Mouse (Mus musculus) hindbrain, embryonic 13.5 days (tissue): ENCODE results near the gene D430041D05Rik. TPM values are rescaled to one million over a fixed set of nuclear protein-coding genes. Genes with fewer than 3 reads are reported as not detected.

ENCODE experiments used
- ATAC-seq: fragments of 200-750 bp; cut with Nextera tagmentation; 2 replicates; pipeline ENCODE4 v1.8.0; 2017; ENCODE audit warnings: moderate TSS enrichment; ENCODE audit not compliant: low FRiP score
- H3K27ac ChIP-seq: fragments of 300-500 bp; sonication (generic); 2 replicates; pipeline ENCODE4 v1.5.1; 2015; ENCODE audit warnings: inconsistent platforms, mild to moderate bottlenecking, moderate library complexity
- H3K27me3 ChIP-seq: fragments of 300-500 bp; sonication (generic); 2 replicates; pipeline ENCODE4 v1.6.1; 2015; ENCODE audit warnings: mild to moderate bottlenecking, inconsistent platforms
- H3K36me3 ChIP-seq: fragments of 300-500 bp; sonication (generic); 2 replicates; pipeline ENCODE4 v1.6.1; 2015; ENCODE audit warnings: mild to moderate bottlenecking, inconsistent platforms
- H3K4me1 ChIP-seq: fragments of 300-500 bp; sonication (generic); replicated peaks from 2 replicates; pipeline ENCODE4 v1.6.1; 2015; ENCODE audit warnings: inconsistent platforms
- H3K4me2 ChIP-seq: fragments of 300-500 bp; sonication (generic); 2 replicates; pipeline ENCODE4 v1.6.1; 2015; ENCODE audit warnings: inconsistent platforms, mild to moderate bottlenecking, moderate library complexity
- H3K4me3 ChIP-seq: fragments of 300-500 bp; sonication (generic); 2 replicates; pipeline ENCODE4 v1.5.1; 2015; ENCODE audit warnings: mild to moderate bottlenecking, inconsistent platforms
- H3K9ac ChIP-seq: fragments of 300-500 bp; sonication (generic); 2 replicates; pipeline ENCODE4 v1.6.1; 2015; ENCODE audit warnings: mild to moderate bottlenecking, inconsistent platforms
- H3K9me3 ChIP-seq: fragments of 300-500 bp; sonication (generic); 2 replicates; pipeline ENCODE4 v1.6.1; 2016; ENCODE audit warnings: inconsistent platforms
- WGBS: fragments of 180-500 bp; shearing (Covaris S2); methylation state at CpG from one replicate; pipeline ENCODE4 v1.1.7; 2015; 5-methylcytosine and 5-hydroxymethylcytosine counted together
- polyA plus RNA-seq: library from polyadenylated mRNA; unstranded; fragments of >200 nt; fragmentation: Nextera tagmentation; extraction: Ambion mirVana; gene quantifications from 2 replicates; pipeline ENCODE4 v1.2.1, GENCODE M21; 2015

Gene D430041D05Rik
- polyA plus RNA-seq, 1 experiment from 2014 or later, result 6.8 TPM

DNA sequence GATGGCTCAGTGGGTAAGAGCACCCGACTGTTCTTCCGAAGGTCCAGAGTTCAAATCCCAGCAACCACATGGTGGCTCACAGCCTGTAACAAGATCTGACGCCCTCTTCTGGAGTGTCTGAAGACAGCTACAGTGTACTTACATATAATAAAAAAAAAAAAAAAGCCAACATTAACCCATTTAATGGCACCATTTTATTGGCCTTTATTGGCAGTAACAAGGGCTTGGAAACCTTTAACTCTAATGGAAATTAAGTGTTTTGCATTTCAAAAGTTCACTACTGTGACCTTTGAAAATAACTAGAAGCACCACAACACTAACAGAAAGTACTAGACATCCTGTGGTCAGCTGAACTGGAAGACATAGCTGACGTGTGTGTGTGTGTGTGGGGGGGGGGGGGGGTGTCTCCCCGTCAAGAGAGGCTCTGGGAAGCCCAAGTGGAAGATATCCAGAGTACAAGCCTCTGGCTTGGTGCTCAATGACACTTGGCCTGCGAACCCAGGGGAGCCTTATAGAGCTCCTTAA, 39.1 kb downstream of the D430041D05Rik start:
- Histone ChIP-seq H3K4me2 (no peak overlapping the region), H3K27me3 (no peaks in the 10 kb centered on the region), H3K9me3 (no peaks in the 10 kb centered on the region), H3K9ac (no peak overlapping the region), H3K4me3 (no peak overlapping the region), H3K4me1 (peaks cover 19% of the 10 kb centered on the region), H3K36me3 (no peaks in the 10 kb centered on the region), H3K27ac (no peak overlapping the region)
- no peak for ATAC-seq
- WGBS, result 64% methylated on average over 6 of the region's 6 CpGs

DNA sequence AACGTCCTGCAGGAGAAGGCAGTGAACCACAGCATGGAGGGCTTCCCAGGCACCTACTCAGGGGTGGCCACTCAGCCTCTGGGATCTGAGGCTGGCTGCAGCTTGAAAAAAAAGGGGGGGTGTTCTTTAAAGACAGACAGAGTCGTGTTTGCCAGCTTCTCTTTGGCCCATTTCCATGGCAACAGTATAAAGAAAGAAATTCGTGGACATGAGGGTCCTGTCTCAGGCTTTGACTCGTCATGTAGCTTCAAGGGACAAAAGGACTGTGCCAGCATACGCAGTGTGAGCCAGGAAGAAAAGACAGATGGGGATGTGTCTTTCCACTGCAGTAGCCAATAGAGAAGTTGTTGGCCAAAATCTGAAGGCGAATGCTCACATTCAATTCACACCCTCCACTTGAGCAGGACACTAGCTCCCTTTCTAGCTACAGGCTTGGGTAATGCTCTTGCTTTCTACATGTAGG, 42.9 kb downstream of the D430041D05Rik start:
- Histone ChIP-seq H3K27ac (peak overlapping the region; percentile 25; the same call in 1 of the 2 replicates), H3K36me3 (no peaks in the 10 kb centered on the region), H3K4me1 (peaks cover 19% of the 10 kb centered on the region), H3K27me3 (no peaks in the 10 kb centered on the region), H3K4me2 (no peak overlapping the region), H3K9ac (no peak overlapping the region), H3K4me3 (no peak overlapping the region), H3K9me3 (no peaks in the 10 kb centered on the region)
- WGBS, result 9% methylated on average over 6 of the region's 6 CpGs
- ATAC-seq, result peak; percentile 91

DNA sequence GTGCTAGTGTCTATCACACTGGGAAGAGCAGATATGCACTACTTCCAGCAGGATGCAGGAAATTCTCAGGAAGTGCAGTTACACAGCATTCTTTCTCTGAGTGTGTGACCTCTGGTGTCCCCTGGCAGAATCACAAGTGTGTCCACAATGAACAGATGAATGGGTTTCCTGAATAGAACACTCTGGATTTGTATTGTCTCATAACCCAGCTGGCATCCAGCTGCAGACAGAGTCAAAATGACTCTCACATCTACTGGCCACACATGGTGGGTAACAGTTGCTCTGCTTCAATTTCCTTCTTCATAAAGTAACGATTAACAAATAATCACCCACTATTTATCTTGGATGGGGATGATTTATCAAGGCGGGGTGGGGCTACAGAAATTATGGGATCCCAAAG, 43.5 kb downstream of the D430041D05Rik start:
- ATAC-seq, result no peak
- WGBS, result 72% methylated on average over 2 of the region's 2 CpGs
- H3K27ac ChIP-seq, result 0 out of 2 replicates have a peak overlapping the region, but pooled peaks have one; percentile 25

DNA sequence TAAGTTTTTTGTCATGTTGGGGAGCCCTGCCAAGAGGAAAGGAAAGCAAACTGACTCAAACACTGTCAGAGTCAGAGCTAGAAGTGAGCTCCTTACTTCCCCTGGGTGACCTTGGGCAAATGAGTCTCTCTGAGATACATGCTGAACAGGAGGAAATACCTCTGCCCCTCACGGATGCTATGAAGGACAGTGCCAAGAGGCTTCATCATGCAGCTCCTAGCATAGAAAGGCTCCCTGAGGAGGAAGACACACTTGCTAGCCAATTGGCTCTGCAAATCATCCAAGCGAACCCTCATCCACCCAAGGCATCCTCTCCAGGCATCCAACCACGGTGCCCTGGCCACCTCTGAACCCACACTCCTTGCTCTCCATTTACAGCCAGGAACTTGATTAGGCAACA, 51.5 kb downstream of the D430041D05Rik start:
- Histone ChIP-seq H3K9ac (no peak overlapping the region), H3K4me1 (no peaks in the 10 kb centered on the region), H3K4me2 (no peak overlapping the region), H3K36me3 (no peaks in the 10 kb centered on the region), H3K27me3 (no peaks in the 10 kb centered on the region), H3K4me3 (no peak overlapping the region), H3K9me3 (no peaks in the 10 kb centered on the region), H3K27ac (no peak overlapping the region)
- ATAC-seq, result no peak
- 81% methylated on average over 3 of the region's 3 CpGs for WGBS

More for the DNA sequence above, 43.5 kb downstream of the D430041D05Rik start:
- Histone ChIP-seq H3K36me3 (no peaks in the 10 kb centered on the region), H3K4me3 (no peak overlapping the region), H3K9ac (no peak overlapping the region), H3K27me3 (no peaks in the 10 kb centered on the region), H3K4me1 (peaks cover 19% of the 10 kb centered on the region), H3K4me2 (no peak overlapping the region), H3K9me3 (no peaks in the 10 kb centered on the region)

DNA sequence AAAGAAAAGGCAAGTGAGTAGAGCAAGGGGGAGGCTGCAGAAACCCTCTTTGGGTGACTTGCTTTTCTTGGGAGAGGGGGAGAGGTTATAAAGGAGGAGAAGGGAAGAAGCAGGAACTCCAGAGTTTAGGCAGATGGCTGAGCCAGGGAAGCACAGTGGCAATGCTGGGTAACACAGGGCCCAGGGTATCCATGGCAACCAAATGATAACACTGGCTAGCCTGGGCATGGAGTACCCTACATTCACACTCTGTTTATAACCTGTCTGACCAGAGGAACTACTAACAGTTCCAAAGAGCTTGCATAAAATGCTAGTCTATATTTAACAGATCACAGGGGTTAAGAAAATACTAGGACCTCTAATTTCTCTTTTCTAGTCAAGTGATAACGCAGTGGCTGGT, 51.9 kb downstream of the D430041D05Rik start:
- no peaks in the 10 kb centered on the region for H3K36me3 ChIP-seq
- ATAC-seq, result peak; percentile 40; the same call in 1 of the 2 replicates
- H3K27ac ChIP-seq, result no peak overlapping the region
- no peaks in the 10 kb centered on the region for H3K27me3 ChIP-seq
- no peak overlapping the region for H3K4me3 ChIP-seq
- no peak overlapping the region for H3K9ac ChIP-seq
- no peaks in the 10 kb centered on the region for H3K9me3 ChIP-seq
- H3K4me1 ChIP-seq, result no peaks in the 10 kb centered on the region
- H3K4me2 ChIP-seq, result no peak overlapping the region
- 84% methylated on average over 1 of the region's 1 CpGs for WGBS

DNA sequence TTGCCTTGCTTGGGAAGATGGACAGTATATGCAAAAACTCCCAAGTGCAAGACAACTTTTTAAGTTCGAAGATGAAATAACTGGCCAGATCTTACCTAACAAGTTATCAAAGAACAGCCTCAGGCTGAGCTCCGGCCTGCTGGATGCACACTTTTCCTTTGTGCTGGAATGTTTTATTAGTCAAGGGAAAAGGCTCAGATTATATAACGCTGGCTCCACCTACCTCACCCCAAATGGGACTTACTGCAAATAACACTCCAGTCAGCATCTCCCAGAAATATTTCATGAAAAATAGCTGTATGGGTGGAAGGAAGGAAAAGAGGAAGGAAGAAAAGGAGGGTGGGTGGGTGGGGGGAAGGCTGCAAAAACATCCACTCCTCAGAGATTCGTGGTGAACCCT, 54.3 kb downstream of the D430041D05Rik start:
- Histone ChIP-seq H3K27ac (no peak overlapping the region), H3K9me3 (no peaks in the 10 kb centered on the region), H3K4me1 (no peaks in the 10 kb centered on the region), H3K4me2 (no peak overlapping the region), H3K27me3 (no peaks in the 10 kb centered on the region), H3K36me3 (no peaks in the 10 kb centered on the region), H3K9ac (no peak overlapping the region), H3K4me3 (no peak overlapping the region)
- 84% methylated on average over 4 of the region's 4 CpGs for WGBS
- no peak for ATAC-seq

DNA sequence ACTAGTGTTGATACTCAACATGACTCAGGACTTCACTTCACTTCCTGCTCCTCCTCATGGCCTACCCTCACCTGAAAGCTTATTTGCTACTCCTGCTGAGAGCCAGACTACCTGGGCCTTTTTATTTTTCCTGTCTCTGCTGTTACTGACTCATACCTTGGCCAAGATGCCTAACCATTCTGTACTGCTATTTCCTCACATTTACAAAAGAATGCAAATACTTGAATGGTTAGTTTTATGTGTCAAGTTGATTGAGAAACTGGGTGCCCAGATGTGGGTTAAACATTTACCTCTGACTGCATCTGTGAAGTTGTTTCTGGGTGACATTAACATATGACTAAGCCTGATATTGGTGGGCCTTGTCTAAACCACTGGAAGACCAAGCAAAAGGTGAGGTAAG, 56.7 kb downstream of the D430041D05Rik start:
- no peaks in the 10 kb centered on the region for H3K4me1 ChIP-seq
- no peaks in the 10 kb centered on the region for H3K36me3 ChIP-seq
- no peak overlapping the region for H3K9ac ChIP-seq
- H3K4me2 ChIP-seq, result no peak overlapping the region
- H3K9me3 ChIP-seq, result no peaks in the 10 kb centered on the region
- H3K4me3 ChIP-seq, result no peak overlapping the region
- no peak overlapping the region for H3K27ac ChIP-seq
- no peaks in the 10 kb centered on the region for H3K27me3 ChIP-seq
- no peak for ATAC-seq

DNA sequence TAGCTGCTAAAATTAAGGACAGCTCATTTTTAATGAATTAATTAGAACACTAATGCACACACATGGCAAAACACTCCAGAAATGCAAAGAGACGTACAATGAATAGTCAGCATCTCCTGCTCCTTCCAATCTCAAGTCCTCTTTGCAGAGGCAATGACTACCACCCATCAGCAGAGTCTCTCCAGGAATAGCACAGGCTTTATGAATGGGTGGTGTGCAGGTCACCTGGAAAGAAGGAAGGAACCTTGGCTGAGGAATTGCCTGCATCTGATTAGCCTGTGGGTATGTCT, 58.7 kb downstream of the D430041D05Rik start:
- Histone ChIP-seq H3K36me3 (no peaks in the 10 kb centered on the region), H3K4me2 (no peak overlapping the region), H3K9me3 (no peaks in the 10 kb centered on the region), H3K4me3 (no peak overlapping the region), H3K4me1 (no peaks in the 10 kb centered on the region), H3K27me3 (no peaks in the 10 kb centered on the region), H3K27ac (no peak overlapping the region), H3K9ac (no peak overlapping the region)
- 79% methylated on average over 1 of the region's 1 CpGs for WGBS
- ATAC-seq, result no peak

DNA sequence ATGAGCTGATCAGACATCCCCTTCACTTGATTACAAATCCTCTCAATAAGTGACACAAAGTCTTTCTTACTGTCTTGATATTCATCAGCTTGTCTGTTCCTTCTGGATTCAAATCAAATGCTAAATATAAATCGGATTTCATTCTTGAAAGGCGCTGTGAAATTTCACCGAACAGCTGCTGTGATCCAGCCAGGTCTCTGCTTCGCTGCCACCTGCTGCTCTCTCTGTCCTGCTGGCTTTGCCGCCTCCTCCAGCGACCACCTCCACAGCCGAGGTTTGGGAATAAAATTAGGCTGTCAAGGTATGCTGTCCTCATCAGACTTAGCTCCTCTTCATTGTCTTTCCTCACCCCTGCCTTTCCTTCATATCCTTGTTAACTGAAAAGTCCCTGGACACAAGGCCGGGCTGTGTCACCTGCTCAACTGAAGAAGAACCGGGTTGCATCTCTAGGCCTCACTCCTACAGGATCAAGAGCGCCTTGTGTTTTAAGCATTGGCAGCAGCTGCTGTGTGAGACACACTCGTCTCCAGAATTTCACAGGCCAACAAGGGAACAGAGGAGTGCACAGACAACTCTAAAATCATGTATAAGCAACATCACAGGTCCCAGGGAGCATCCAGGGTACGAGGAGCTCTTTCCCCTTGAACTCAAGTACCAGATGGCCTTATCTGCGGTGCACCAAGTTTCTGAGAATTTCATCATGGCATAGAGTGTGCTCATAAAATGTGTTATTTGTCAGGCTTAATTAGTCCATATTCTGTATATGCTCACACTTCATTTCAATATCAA, 59.2 kb downstream of the D430041D05Rik start:
- ATAC-seq, result no peak
- no peaks in the 10 kb centered on the region for H3K9me3 ChIP-seq
- H3K9ac ChIP-seq, result no peak overlapping the region
- no peak overlapping the region for H3K4me3 ChIP-seq
- H3K4me1 ChIP-seq, result no peaks in the 10 kb centered on the region
- H3K27ac ChIP-seq, result no peak overlapping the region
- no peaks in the 10 kb centered on the region for H3K27me3 ChIP-seq
- H3K4me2 ChIP-seq, result no peak overlapping the region
- WGBS, result 81% methylated on average over 13 of the region's 13 CpGs
- no peaks in the 10 kb centered on the region for H3K36me3 ChIP-seq

DNA sequence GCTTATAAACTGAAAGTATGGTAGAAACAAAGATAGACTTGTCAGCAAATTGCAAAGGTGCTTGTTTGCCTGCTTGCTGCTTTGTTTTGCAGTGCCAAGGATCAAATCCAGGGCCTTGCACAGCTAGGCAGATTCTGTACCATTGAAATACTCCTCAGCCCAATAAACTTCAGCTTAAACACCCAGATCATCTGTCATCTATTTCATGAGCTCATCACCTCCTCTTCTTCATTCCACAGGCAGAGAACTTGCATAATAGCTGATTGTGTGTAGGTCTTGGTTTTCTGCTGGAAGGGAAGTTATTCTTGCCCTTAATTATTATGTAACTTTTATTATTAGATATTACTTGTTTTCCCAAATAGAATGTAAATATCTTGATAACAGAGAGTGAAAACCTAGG, 73.2 kb downstream of the D430041D05Rik start:
- no peaks in the 10 kb centered on the region for H3K27me3 ChIP-seq
- no peak overlapping the region for H3K9ac ChIP-seq
- no peak overlapping the region for H3K4me2 ChIP-seq
- no peak overlapping the region for H3K4me3 ChIP-seq
- no peak overlapping the region for H3K27ac ChIP-seq
- no peaks in the 10 kb centered on the region for H3K9me3 ChIP-seq
- peaks cover 30% of the 10 kb centered on the region for H3K4me1 ChIP-seq
- ATAC-seq, result no peak
- H3K36me3 ChIP-seq, result no peaks in the 10 kb centered on the region

DNA sequence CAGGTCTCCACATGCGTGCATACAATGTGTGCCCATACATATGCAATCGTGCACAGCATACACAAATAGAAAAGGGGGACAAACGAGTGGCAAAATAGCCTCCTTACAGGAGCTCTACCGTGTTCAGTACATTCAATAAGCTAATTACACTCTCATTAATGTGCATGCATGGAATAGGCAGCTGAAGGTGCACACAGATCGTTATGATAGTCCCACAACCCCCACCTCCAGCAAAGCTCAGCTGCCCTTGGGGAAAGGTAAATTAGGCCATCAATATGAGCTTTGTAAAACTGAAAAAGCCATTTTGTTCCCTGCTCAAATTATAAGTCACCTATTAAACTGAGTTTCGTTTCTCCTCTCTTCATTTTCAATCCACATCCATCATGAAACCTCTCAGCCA, 75.0 kb downstream of the D430041D05Rik start:
- Histone ChIP-seq H3K9me3 (no peaks in the 10 kb centered on the region), H3K4me1 (peaks cover 31% of the 10 kb centered on the region), H3K4me2 (no peak overlapping the region), H3K27ac (peak overlapping the region; percentile 56), H3K9ac (no peak overlapping the region), H3K4me3 (no peak overlapping the region), H3K27me3 (no peaks in the 10 kb centered on the region), H3K36me3 (no peaks in the 10 kb centered on the region)
- WGBS, result 53% methylated on average over 6 of the region's 6 CpGs
- 0 out of 2 replicates have a peak, but pooled peaks have one; percentile 19 for ATAC-seq

DNA sequence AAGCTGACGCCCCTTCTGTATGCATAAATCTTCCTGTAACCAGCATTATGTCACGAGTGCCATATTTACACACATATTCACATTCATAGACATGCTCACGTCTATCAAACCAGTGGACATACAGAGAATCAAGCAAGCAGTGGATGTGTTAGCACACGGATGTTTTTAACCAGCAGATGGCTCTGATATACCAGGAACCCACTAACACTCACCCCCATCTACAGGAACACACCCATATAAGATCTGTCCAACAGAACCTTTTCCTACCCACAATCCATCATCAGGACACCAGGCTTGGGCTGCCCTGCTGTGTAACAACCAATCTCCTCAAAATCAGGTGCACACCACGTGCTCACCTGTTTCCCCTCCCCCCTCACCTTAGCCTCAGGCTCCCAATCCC, 76.9 kb downstream of the D430041D05Rik start:
- 62% methylated on average over 5 of the region's 5 CpGs for WGBS
- H3K4me1 ChIP-seq, result peaks cover 31% of the 10 kb centered on the region
- no peaks in the 10 kb centered on the region for H3K9me3 ChIP-seq
- no peak overlapping the region for H3K9ac ChIP-seq
- peak; percentile 37; the same call in 1 of the 2 replicates for ATAC-seq
- H3K27me3 ChIP-seq, result no peaks in the 10 kb centered on the region
- no peak overlapping the region for H3K27ac ChIP-seq
- no peak overlapping the region for H3K4me3 ChIP-seq
- H3K36me3 ChIP-seq, result no peaks in the 10 kb centered on the region
- H3K4me2 ChIP-seq, result no peak overlapping the region

DNA sequence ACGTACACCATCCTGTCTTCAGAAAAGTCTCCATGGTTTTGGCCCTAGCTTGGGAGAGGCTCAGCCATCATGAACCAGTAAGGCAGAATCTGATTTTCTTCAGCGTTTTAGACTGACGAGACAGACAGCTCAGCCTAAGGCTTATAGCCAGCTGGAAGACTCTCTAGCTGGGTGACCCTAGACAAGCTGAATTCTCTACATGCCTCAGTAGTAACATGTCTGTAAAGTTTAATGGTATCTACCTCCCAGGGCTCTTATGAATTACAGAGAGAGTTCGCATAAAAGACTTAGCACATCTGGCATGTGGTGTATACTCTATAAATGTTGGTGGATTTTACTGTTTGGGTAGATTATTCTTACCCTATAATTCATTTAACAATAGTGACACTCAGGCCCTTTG, 78.1 kb downstream of the D430041D05Rik start:
- Histone ChIP-seq H3K27me3 (no peaks in the 10 kb centered on the region), H3K9ac (no peak overlapping the region), H3K4me2 (no peak overlapping the region), H3K4me1 (peaks cover 36% of the 10 kb centered on the region), H3K36me3 (no peaks in the 10 kb centered on the region), H3K9me3 (no peaks in the 10 kb centered on the region), H3K27ac (no peak overlapping the region), H3K4me3 (no peak overlapping the region)
- ATAC-seq, result no peak
- 76% methylated on average over 4 of the region's 4 CpGs for WGBS
